Mouse (Mus musculus): ENCODE data around the gene Gm10718. TPM values are rescaled to one million over a fixed set of nuclear protein-coding genes. Genes with fewer than 3 reads are reported as not detected.
"Not testable (repeated sequence)": the region's sequence is repeated elsewhere in the genome, so short reads cannot be mapped to it uniquely, and the experiment has no call there.

Gm10718 gene
- total and polyA plus RNA-seq, 2 experiments from 2014 or later: 0.27 TPM; not detected in 1

GRCm38 (mm10) chr9:3009331-3009730 lies 14.0 kb upstream of the Gm10718 start:
- H3K9me3 ChIP-seq (ENCODE audit: low read length); H3K9ac ChIP-seq (replicated peaks; ENCODE audit: low read length, poor library complexity, severe bottlenecking); H3K27me3 ChIP-seq (ENCODE audit: insufficient read depth, low read length); H3K4me3 ChIP-seq (ENCODE audit: low read depth, low read length); H3K4me2 ChIP-seq (ENCODE audit: low read depth, low read length, poor library complexity, severe bottlenecking); H3K36me3 ChIP-seq (ENCODE audit: insufficient read depth, low read length); H3K4me1 ChIP-seq (ENCODE audit: insufficient read depth, low read length); DNase-seq (ENCODE audit: low spot score); H3K27ac ChIP-seq (ENCODE audit: low read depth, low read length): not testable (repeated sequence)
- no CpG with 5 or more reads among the region's 5 CpGs for WGBS
- ATAC-seq (ENCODE audit: low FRiP score): peak; percentile 46; the same call in 1 of the 2 replicates

GRCm38 (mm10) chr9:3012054-3012621 lies 11.2 kb upstream of the Gm10718 start:
- not testable (repeated sequence) for H3K27ac ChIP-seq (ENCODE audit: low read depth, low read length); ATAC-seq (ENCODE audit: low FRiP score); H3K27me3 ChIP-seq (ENCODE audit: insufficient read depth, low read length); H3K4me1 ChIP-seq (ENCODE audit: insufficient read depth, low read length); H3K4me3 ChIP-seq (ENCODE audit: low read depth, low read length); DNase-seq (ENCODE audit: low spot score); H3K36me3 ChIP-seq (ENCODE audit: insufficient read depth, low read length); H3K9me3 ChIP-seq (ENCODE audit: low read length); H3K4me2 ChIP-seq (ENCODE audit: low read depth, low read length, poor library complexity, severe bottlenecking); H3K9ac ChIP-seq (replicated peaks; ENCODE audit: low read length, poor library complexity, severe bottlenecking)
- 86% methylated on average over 2 of the region's 7 CpGs for WGBS

GRCm38 (mm10) chr9:3012733-3013279 lies 10.5 kb upstream of the Gm10718 start, which contains the start of gene Gm10721:
Gm10721 (plus strand) TSS chr9:3013140.
- not testable (repeated sequence) for H3K27ac ChIP-seq (ENCODE audit: low read depth, low read length); DNase-seq (ENCODE audit: low spot score); H3K9ac ChIP-seq (replicated peaks; ENCODE audit: low read length, poor library complexity, severe bottlenecking); H3K9me3 ChIP-seq (ENCODE audit: low read length); H3K4me3 ChIP-seq (ENCODE audit: low read depth, low read length); H3K4me1 ChIP-seq (ENCODE audit: insufficient read depth, low read length); H3K36me3 ChIP-seq (ENCODE audit: insufficient read depth, low read length); H3K4me2 ChIP-seq (ENCODE audit: low read depth, low read length, poor library complexity, severe bottlenecking); H3K27me3 ChIP-seq (ENCODE audit: insufficient read depth, low read length)
- ATAC-seq (ENCODE audit: low FRiP score): peak; percentile 73
- no CpG with 5 or more reads among the region's 11 CpGs for WGBS

- DNase-seq (ENCODE audit: low spot score); H3K9ac ChIP-seq (replicated peaks; ENCODE audit: low read length, poor library complexity, severe bottlenecking); H3K36me3 ChIP-seq (ENCODE audit: insufficient read depth, low read length); H3K27ac ChIP-seq (ENCODE audit: low read depth, low read length); H3K4me1 ChIP-seq (ENCODE audit: insufficient read depth, low read length); ATAC-seq (ENCODE audit: low FRiP score); H3K4me3 ChIP-seq (ENCODE audit: low read depth, low read length); H3K4me2 ChIP-seq (ENCODE audit: low read depth, low read length, poor library complexity, severe bottlenecking); H3K27me3 ChIP-seq (ENCODE audit: insufficient read depth, low read length); H3K9me3 ChIP-seq (ENCODE audit: low read length): not testable (repeated sequence)
- WGBS: 67% methylated on average over 4 of the region's 9 CpGs
Observed at GRCm38 (mm10) chr9:3015354-3015753, 8.0 kb upstream of the Gm10718 start, which contains the start of gene Gm10720. Gm10720 (plus strand) TSS chr9:3015654.

GRCm38 (mm10) chr9:3015896-3016295 lies 7.5 kb upstream of the Gm10718 start:
- not testable (repeated sequence) for DNase-seq (ENCODE audit: low spot score); H3K9ac ChIP-seq (replicated peaks; ENCODE audit: low read length, poor library complexity, severe bottlenecking); H3K27me3 ChIP-seq (ENCODE audit: insufficient read depth, low read length); H3K4me3 ChIP-seq (ENCODE audit: low read depth, low read length); H3K9me3 ChIP-seq (ENCODE audit: low read length); H3K27ac ChIP-seq (ENCODE audit: low read depth, low read length); H3K36me3 ChIP-seq (ENCODE audit: insufficient read depth, low read length); H3K4me1 ChIP-seq (ENCODE audit: insufficient read depth, low read length); H3K4me2 ChIP-seq (ENCODE audit: low read depth, low read length, poor library complexity, severe bottlenecking); ATAC-seq (ENCODE audit: low FRiP score)
- WGBS: 80% methylated on average over 4 of the region's 6 CpGs

GRCm38 (mm10) chr9:3017108-3017507 lies 6.2 kb upstream of the Gm10718 start, which contains the start of gene Gm10719:
Gm10719 (plus strand) TSS chr9:3017408.
- not testable (repeated sequence) for H3K27me3 ChIP-seq (ENCODE audit: insufficient read depth, low read length)
- no CpG with 5 or more reads among the region's 9 CpGs for WGBS

GRCm38 (mm10) chr9:3018944-3019343 lies 4.4 kb upstream of the Gm10718 start:
- not testable (repeated sequence) for H3K4me3 ChIP-seq (ENCODE audit: low read depth, low read length); H3K27me3 ChIP-seq (ENCODE audit: insufficient read depth, low read length); H3K9ac ChIP-seq (replicated peaks; ENCODE audit: low read length, poor library complexity, severe bottlenecking); H3K9me3 ChIP-seq (ENCODE audit: low read length); H3K36me3 ChIP-seq (ENCODE audit: insufficient read depth, low read length); H3K4me1 ChIP-seq (ENCODE audit: insufficient read depth, low read length); H3K4me2 ChIP-seq (ENCODE audit: low read depth, low read length, poor library complexity, severe bottlenecking); H3K27ac ChIP-seq (ENCODE audit: low read depth, low read length); DNase-seq (ENCODE audit: low spot score); ATAC-seq (ENCODE audit: low FRiP score)
- WGBS: 76% methylated on average over 9 of the region's 9 CpGs

More at GRCm38 (mm10) chr9:3017108-3017507, 6.2 kb upstream of the Gm10718 start, which contains the start of gene Gm10719:
- H3K9me3 ChIP-seq (ENCODE audit: low read length); H3K36me3 ChIP-seq (ENCODE audit: insufficient read depth, low read length); H3K4me1 ChIP-seq (ENCODE audit: insufficient read depth, low read length); H3K27ac ChIP-seq (ENCODE audit: low read depth, low read length); H3K4me3 ChIP-seq (ENCODE audit: low read depth, low read length); DNase-seq (ENCODE audit: low spot score); H3K9ac ChIP-seq (replicated peaks; ENCODE audit: low read length, poor library complexity, severe bottlenecking); H3K4me2 ChIP-seq (ENCODE audit: low read depth, low read length, poor library complexity, severe bottlenecking); ATAC-seq (ENCODE audit: low FRiP score): not testable (repeated sequence)

- not testable (repeated sequence) for H3K4me2 ChIP-seq (ENCODE audit: low read depth, low read length, poor library complexity, severe bottlenecking); H3K4me1 ChIP-seq (ENCODE audit: insufficient read depth, low read length); H3K9ac ChIP-seq (replicated peaks; ENCODE audit: low read length, poor library complexity, severe bottlenecking); H3K27me3 ChIP-seq (ENCODE audit: insufficient read depth, low read length); DNase-seq (ENCODE audit: low spot score); H3K36me3 ChIP-seq (ENCODE audit: insufficient read depth, low read length); H3K27ac ChIP-seq (ENCODE audit: low read depth, low read length); H3K4me3 ChIP-seq (ENCODE audit: low read depth, low read length); H3K9me3 ChIP-seq (ENCODE audit: low read length)
- 74% methylated on average over 11 of the region's 19 CpGs for WGBS
- peak; percentile 73; the same call in 1 of the 2 replicates for ATAC-seq (ENCODE audit: low FRiP score)
Observed at GRCm38 (mm10) chr9:3019835-3020727, 3.3 kb upstream of the Gm10718 start.
